12 mouse cellular contexts compared by ENCODE assay signal in the genomic region with DNA sequence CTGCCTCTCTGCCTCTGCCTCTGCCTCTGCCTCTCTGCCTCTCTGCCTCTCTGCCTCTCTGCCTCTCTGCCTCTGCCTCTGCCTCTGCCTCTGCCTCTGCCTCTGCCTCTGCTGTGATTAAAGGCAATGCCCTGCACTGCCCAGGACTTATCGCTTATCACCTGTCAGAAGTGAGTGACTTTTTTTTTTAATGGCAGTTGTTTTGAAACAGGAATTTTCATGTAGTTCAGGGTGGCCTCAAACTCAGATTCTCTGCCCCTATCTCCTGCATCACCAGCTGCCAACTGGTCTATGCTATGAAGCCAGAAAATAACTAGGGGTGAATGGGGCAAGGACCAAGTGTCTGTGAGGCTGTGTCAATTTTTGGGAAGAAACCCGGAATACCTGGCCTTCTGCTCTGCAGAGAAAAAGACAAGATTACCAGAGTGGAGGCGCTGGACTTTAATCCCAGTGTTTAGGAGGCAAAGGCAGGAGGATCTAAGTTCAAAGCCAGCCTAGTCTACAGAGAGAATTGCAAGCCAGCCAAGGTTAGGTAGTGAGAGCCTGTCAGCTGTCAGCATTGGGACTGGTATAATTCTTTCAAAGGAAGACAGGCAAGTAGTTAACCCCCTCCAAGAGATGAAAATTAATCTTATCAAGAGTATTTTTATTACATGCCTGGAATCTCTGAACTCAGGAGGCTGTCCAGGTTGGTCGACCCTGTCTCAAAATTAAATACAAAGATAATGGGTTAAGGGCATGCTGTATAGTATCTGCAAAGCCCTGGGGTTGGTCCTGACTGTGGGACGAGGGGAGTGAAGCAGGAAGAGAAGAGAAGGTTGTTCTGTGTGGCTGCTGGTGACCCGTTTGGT. TPM values are rescaled to one million over a fixed set of nuclear protein-coding genes. Genes with fewer than 3 reads are reported as not detected.
DNase-seq lines count a peak whose midpoint lies in the region; ATAC-seq lines count a peak whose summit lies in the region.
"Had no signal": no experiment of that assay in that cellular context is flagged by ENCODE, and none has a peak within 500 bp of the region (broad histone marks: within the 10 kb centered on the region; RNA-seq: fewer than 3 reads in every experiment).

No protein-coding gene starts in this region.

- peaks cover 50% of the 10 kb centered on the region for H3K27me3 ChIP-seq in intestine, embryonic 15.5 days (replicated peaks)
- peaks cover 32% of the 10 kb centered on the region for H3K27me3 ChIP-seq in intestine, embryonic 16.5 days (replicated peaks; ENCODE audit: control insufficient read depth, insufficient read depth, low read length)
- peaks cover 40% of the 10 kb centered on the region for H3K27me3 ChIP-seq in liver, embryonic 16.5 days (ENCODE audit: control insufficient read depth, insufficient read depth, low read depth, low read length)

- peaks cover 28% of the 10 kb centered on the region for H3K4me1 ChIP-seq in intestine, embryonic 15.5 days (replicated peaks)
- peaks cover 14% of the 10 kb centered on the region for H3K4me1 ChIP-seq in intestine, embryonic 16.5 days (ENCODE audit: control insufficient read depth, insufficient read depth, low read length)
- peaks cover 57% of the 10 kb centered on the region for H3K4me1 ChIP-seq in liver, embryonic 16.5 days (ENCODE audit: control insufficient read depth, low read depth, low read length)

- H3K27ac ChIP-seq in intestine, embryonic 15.5 days, result no peak overlapping the region
- no peak overlapping the region for H3K27ac ChIP-seq in intestine, embryonic 16.5 days (ENCODE audit: low read length)
- H3K27ac ChIP-seq in liver, embryonic 16.5 days (ENCODE audit: low read length), result peak overlapping the region; percentile 83
- H3K27ac ChIP-seq: forebrain, embryonic 15.5 days; hindbrain, embryonic 14.5 days; limb, embryonic 13.5 days; midbrain, embryonic 10.5 days had no signal

- H3K4me3 ChIP-seq in intestine, embryonic 15.5 days (replicated peaks), result no peak overlapping the region
- H3K4me3 ChIP-seq in intestine, embryonic 16.5 days (ENCODE audit: low read length), result no peak overlapping the region
- peak overlapping the region; percentile 47 for H3K4me3 ChIP-seq in liver, embryonic 16.5 days (ENCODE audit: low read depth, low read length)
- H3K4me3 ChIP-seq: forebrain, embryonic 15.5 days; limb, embryonic 13.5 days; midbrain, embryonic 10.5 days had no signal

- no peak for ATAC-seq in intestine, embryonic 15.5 days
- no peak for ATAC-seq in intestine, embryonic 16.5 days
- peak; percentile 41 for ATAC-seq in erythroblast, adult 5-6 weeks (replicated peaks; ENCODE audit: low FRiP score, poor library complexity, severe bottlenecking)
- ATAC-seq in liver, embryonic 16.5 days (ENCODE audit: low read depth), result peak; percentile 5; the same call in 1 of the 2 replicates
- ATAC-seq: forebrain, embryonic 15.5 days had no signal

- H3K4me2 ChIP-seq in intestine, embryonic 15.5 days (replicated peaks), result peak overlapping the region; percentile 17; the same call in 1 of the 2 replicates
- H3K4me2 ChIP-seq in intestine, embryonic 16.5 days (ENCODE audit: low read depth, low read length), result no peak overlapping the region
- H3K4me2 ChIP-seq in liver, embryonic 16.5 days (ENCODE audit: low read depth, low read length), result peak overlapping the region; percentile 39
- H3K4me2 ChIP-seq: forebrain, embryonic 15.5 days; hindbrain, embryonic 14.5 days; limb, embryonic 13.5 days had no signal

- 51% methylated on average over 6 of the region's 6 CpGs for WGBS in intestine, embryonic 15.5 days
- WGBS in intestine, embryonic 16.5 days, result 48% methylated on average over 6 of the region's 6 CpGs
- WGBS in liver, embryonic 16.5 days (ENCODE audit: insufficient replicate concordance), result 35% methylated on average over 6 of the region's 6 CpGs

- no peaks in the 10 kb centered on the region for H3K36me3 ChIP-seq in intestine, embryonic 15.5 days
- H3K36me3 ChIP-seq in intestine, embryonic 16.5 days (ENCODE audit: control insufficient read depth, insufficient read depth, low read length), result no peaks in the 10 kb centered on the region
- no peaks in the 10 kb centered on the region for H3K36me3 ChIP-seq in liver, embryonic 16.5 days (ENCODE audit: control insufficient read depth, insufficient read depth)
- H3K36me3 ChIP-seq: forebrain, embryonic 15.5 days; limb, embryonic 13.5 days; midbrain, embryonic 10.5 days had no signal

- no peaks in the 10 kb centered on the region for H3K9me3 ChIP-seq in intestine, embryonic 15.5 days
- no peaks in the 10 kb centered on the region for H3K9me3 ChIP-seq in intestine, embryonic 16.5 days (ENCODE audit: control insufficient read depth, low read length)
- no peaks in the 10 kb centered on the region for H3K9me3 ChIP-seq in liver, embryonic 16.5 days (replicated peaks; ENCODE audit: control insufficient read depth, low read length)
- H3K9me3 ChIP-seq: forebrain, embryonic 15.5 days; limb, embryonic 13.5 days; midbrain, embryonic 10.5 days had no signal

- DNase-seq in cerebellum, adult 9-11 months, result peak; percentile 12
- DNase-seq in cerebellum, postnatal 14 days, result no peak
- DNase-seq in frontal cortex, adult 2 months (ENCODE audit: extremely low spot score in 1 of 2, low spot score in 1 of 2), result no peak
- no peak for DNase-seq in left cerebral cortex, postnatal 10 days (ENCODE audit: extremely low spot score in 1 of 2, low spot score in 2 of 2)

- intact Hi-C loops in left cerebral cortex, postnatal 10 days (cut with DNase I), result loop anchor here (5.0 kb wide), 3 partner anchors 36 to 139 kb away; no protein-coding TSS in a partner anchor

- no peak overlapping the region for H3K9ac ChIP-seq in intestine, embryonic 15.5 days
- H3K9ac ChIP-seq in intestine, embryonic 16.5 days (ENCODE audit: low read depth, low read length), result no peak overlapping the region
- H3K9ac ChIP-seq in liver, embryonic 16.5 days (ENCODE audit: low read depth, low read length), result peak overlapping the region; percentile 55
- H3K9ac ChIP-seq: forebrain, embryonic 15.5 days; hindbrain, embryonic 14.5 days; limb, embryonic 13.5 days had no signal

RNA-seq across cellular contexts. Expression of a gene that starts 2.2 kb away (rescaled TPM):
- 0.55 and 0.56 TPM in 2 replicates for polyA plus RNA-seq in intestine, embryonic 15.5 days (2015; fragmentation: Nextera tagmentation; extraction: Ambion mirVana)
- 0.43 and 0.51 TPM in 2 replicates for polyA plus RNA-seq in intestine, embryonic 16.5 days (2015; fragmentation: Nextera tagmentation; extraction: Ambion mirVana)
- 71.9 and 86.1 TPM in 2 replicates for total RNA-seq in erythroblast, adult 5-6 weeks (2015; ENCODE audit: low replicate concordance)
- total RNA-seq in erythroblast, adult 5-6 weeks (2017; ENCODE audit: low replicate concordance), result 54.2 and 57.9 TPM in 2 replicates
- polyA plus RNA-seq in liver, embryonic 16.5 days (2015; fragmentation: Nextera tagmentation; extraction: Ambion mirVana), result 6.5 and 7.7 TPM in 2 replicates
- polyA plus RNA-seq in frontal cortex, adult 2 months (2012; rRNA removed), result 68.7 and 70.4 TPM in 2 replicates
- total RNA-seq in left cerebral cortex, postnatal 10 days (2021), result 10 to 100 TPM; 15.4 TPM
- polyA plus RNA-seq: forebrain, embryonic 15.5 days had no signal

RNA-seq across cellular contexts. Expression of a gene that starts 10.5 kb away (rescaled TPM):
- polyA plus RNA-seq in intestine, embryonic 15.5 days (2015; fragmentation: Nextera tagmentation; extraction: Ambion mirVana), result 20.3 and 21.7 TPM in 2 replicates
- 17.3 and 17.4 TPM in 2 replicates for polyA plus RNA-seq in intestine, embryonic 16.5 days (2015; fragmentation: Nextera tagmentation; extraction: Ambion mirVana)
- 9.8 and 15.0 TPM in 2 replicates for total RNA-seq in erythroblast, adult 5-6 weeks (2015; ENCODE audit: low replicate concordance)
- total RNA-seq in erythroblast, adult 5-6 weeks (2017; ENCODE audit: low replicate concordance), result 9.4 and 13.0 TPM in 2 replicates
- polyA plus RNA-seq in liver, embryonic 16.5 days (2015; fragmentation: Nextera tagmentation; extraction: Ambion mirVana), result 21.1 and 23.2 TPM in 2 replicates
- 7.2 and 9.4 TPM in 2 replicates for polyA plus RNA-seq in frontal cortex, adult 2 months (2012; rRNA removed)
- total RNA-seq in left cerebral cortex, postnatal 10 days (2021), result 1 to 10 TPM in 1 of 2 experiments, under 1 TPM in 1; 0.79 to 2.3 TPM

RNA-seq across cellular contexts. Expression of a gene that starts 15.7 kb away (rescaled TPM):
- 9.5 and 10.0 TPM in 2 replicates for polyA plus RNA-seq in intestine, embryonic 15.5 days (2015; fragmentation: Nextera tagmentation; extraction: Ambion mirVana)
- polyA plus RNA-seq in intestine, embryonic 16.5 days (2015; fragmentation: Nextera tagmentation; extraction: Ambion mirVana), result 8.7 and 10.3 TPM in 2 replicates
- 4.8 and 6.7 TPM in 2 replicates for total RNA-seq in erythroblast, adult 5-6 weeks (2015; ENCODE audit: low replicate concordance)
- total RNA-seq in erythroblast, adult 5-6 weeks (2017; ENCODE audit: low replicate concordance), result 3.5 and 5.5 TPM in 2 replicates
- polyA plus RNA-seq in liver, embryonic 16.5 days (2015; fragmentation: Nextera tagmentation; extraction: Ambion mirVana), result 5.3 and 7.6 TPM in 2 replicates
- 9.6 and 11.2 TPM in 2 replicates for polyA plus RNA-seq in frontal cortex, adult 2 months (2012; rRNA removed)
- total RNA-seq in left cerebral cortex, postnatal 10 days (2021), result 1 to 10 TPM; 5.1 to 5.8 TPM

Comparison
In these comparisons a context has a peak if more than half of its experiments do, and no peak if none do; other contexts are left out.
1. ATAC-seq: peak in erythroblast, adult 5-6 weeks (single experiment) and liver, embryonic 16.5 days (single experiment); none in intestine, embryonic 15.5 days (single experiment) and intestine, embryonic 16.5 days (single experiment).